Mouse (Mus musculus) lung, postnatal 0 days (tissue): ENCODE data around the gene Btbd3.

Experiments used
- CTCF ChIP-seq: IDR thresholded peaks from 2 replicates; pipeline ENCODE4 v1.5.1; 2016; ENCODE audit warnings: antibody characterized with exemption, mild to moderate bottlenecking
- EP300 ChIP-seq: IDR thresholded peaks from 2 replicates; pipeline ENCODE4 v1.6.1; 2016; ENCODE audit warnings: antibody characterized with exemption, mild to moderate bottlenecking, control low read depth

GRCm38 (mm10) chr2:138322270-138323114 lies 66.1 kb downstream of the Btbd3 start:
- TF ChIP-seq CTCF = peak; percentile 37
- peak; percentile 65 for TF ChIP-seq EP300
